Mouse (Mus musculus) liver, embryonic 12.5 days (tissue): ENCODE measurements around the gene 1810046K07Rik. TPM values are rescaled to one million over a fixed set of nuclear protein-coding genes. Genes with fewer than 3 reads are reported as not detected.

ENCODE experiments used
- ATAC-seq: fragments of 200-750 bp; cut with Nextera tagmentation; 2 replicates; pipeline ENCODE4 v1.8.0; 2017; ENCODE audit warnings: moderate number of reproducible peaks, mild to moderate bottlenecking, moderate library complexity
- H3K27ac ChIP-seq: fragments of 300-500 bp; sonication (generic); 2 replicates; pipeline ENCODE4 v1.5.1; 2016; ENCODE audit warnings: mild to moderate bottlenecking
- H3K27me3 ChIP-seq: fragments of 300-500 bp; sonication (generic); replicated peaks from 2 replicates; pipeline ENCODE4 v1.6.1; 2016; ENCODE audit warnings: mild to moderate bottlenecking, moderate library complexity
- H3K36me3 ChIP-seq: fragments of 300-500 bp; sonication (generic); 2 replicates; pipeline ENCODE4 v1.6.1; 2016; ENCODE audit warnings: mild to moderate bottlenecking, moderate library complexity
- H3K4me1 ChIP-seq: fragments of 300-500 bp; sonication (generic); 2 replicates; pipeline ENCODE4 v1.6.1; 2016
- H3K4me2 ChIP-seq: fragments of 300-500 bp; sonication (generic); 2 replicates; pipeline ENCODE4 v1.6.1; 2016; ENCODE audit warnings: mild to moderate bottlenecking, moderate library complexity
- H3K4me3 ChIP-seq: fragments of 300-500 bp; sonication (generic); 2 replicates; pipeline ENCODE4 v1.5.1; 2016; ENCODE audit warnings: mild to moderate bottlenecking, moderate library complexity
- H3K9ac ChIP-seq: fragments of 300-500 bp; sonication (generic); 2 replicates; pipeline ENCODE4 v1.6.1; 2016; ENCODE audit warnings: mild to moderate bottlenecking, moderate library complexity
- H3K9me3 ChIP-seq: fragments of 300-500 bp; sonication (generic); replicated peaks from 2 replicates; pipeline ENCODE4 v1.6.1; 2016; ENCODE audit warnings: mild to moderate bottlenecking, moderate library complexity
- WGBS: fragments of 180-500 bp; shearing (Covaris S2); methylation state at CpG from one replicate; pipeline ENCODE4 v1.1.7; 2016; ENCODE audit not compliant: insufficient replicate concordance; 5-methylcytosine and 5-hydroxymethylcytosine counted together
- polyA plus RNA-seq: library from polyadenylated mRNA; unstranded; fragments of >200 nt; fragmentation: Nextera tagmentation; extraction: Ambion mirVana; gene quantifications from 2 replicates; pipeline ENCODE4 v1.2.1, GENCODE M21; 2016

The 1810046K07Rik gene
- polyA plus RNA-seq, 1 experiment from 2014 or later = not detected

DNA sequence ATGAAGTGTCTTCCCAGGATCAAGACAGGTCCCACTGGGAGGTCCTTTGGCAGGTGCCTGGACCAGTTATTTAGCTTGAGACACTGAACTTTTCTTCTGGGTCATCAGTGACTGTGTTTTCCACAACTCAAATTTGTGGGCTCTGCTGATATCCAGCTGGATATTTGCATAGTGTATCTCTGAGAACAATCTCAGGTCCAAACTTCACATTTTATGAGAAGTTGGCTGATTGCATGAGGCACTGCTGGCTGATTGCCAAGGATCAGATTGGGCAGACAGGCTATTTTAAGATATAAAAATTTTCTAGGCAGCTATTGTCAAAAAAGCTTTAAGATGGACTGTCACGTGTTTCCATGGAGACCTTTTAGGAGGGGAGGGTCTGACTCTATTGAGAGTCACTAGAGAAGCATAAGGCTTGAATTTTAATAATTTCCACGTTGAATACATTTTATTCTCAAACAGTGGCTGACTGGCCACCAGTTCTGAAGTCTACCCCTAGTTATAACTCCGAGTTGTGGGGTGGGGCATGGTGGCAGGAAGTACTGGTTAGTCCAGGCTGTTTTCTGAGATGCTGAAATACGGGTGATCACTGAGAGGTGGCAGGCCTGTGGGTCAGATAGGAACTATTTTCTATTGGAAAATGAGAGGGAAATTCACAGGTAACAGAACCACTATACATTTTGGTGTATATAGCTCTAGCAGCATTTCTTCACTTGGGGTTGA lies 71.8 kb downstream of the 1810046K07Rik start:
- no peak overlapping the region for H3K27ac ChIP-seq
- 41% methylated on average over 4 of the region's 4 CpGs for WGBS

More for the DNA sequence above, 71.8 kb downstream of the 1810046K07Rik start:
- Histone ChIP-seq H3K9ac (no peak overlapping the region), H3K9me3 (no peaks in the 10 kb centered on the region), H3K36me3 (no peaks in the 10 kb centered on the region), H3K4me3 (no peak overlapping the region), H3K4me1 (no peaks in the 10 kb centered on the region), H3K4me2 (no peak overlapping the region), H3K27me3 (no peaks in the 10 kb centered on the region)
- no peak for ATAC-seq

Other genes starting within 250 kb of the 1810046K07Rik start
- not detected in 2 replicates for gene 4833427G06Rik, start 226.8 kb downstream of the 1810046K07Rik start, polyA plus RNA-seq
- gene Gm32742, start 163.4 kb downstream of the 1810046K07Rik start, polyA plus RNA-seq = 0.02 and 0.04 TPM in 2 replicates
- gene Pou2af1, start 115.2 kb downstream of the 1810046K07Rik start, polyA plus RNA-seq = 0.05 TPM in 1 of 2 replicates, not detected in the other
- gene Colca2, start 50.3 kb downstream of the 1810046K07Rik start, polyA plus RNA-seq = 0.50 and 0.68 TPM in 2 replicates